Mouse (Mus musculus) myocyte (in vitro differentiated cells): ENCODE measurements at regions not wholly inside any gene's neighbourhood (a gene's known extent, or its start where the extent isn't known, plus 50 kb on each side); places are given as distances from the start of the nearest gene placed in this dataset.

Experiments used
- CEBPB ChIP-seq: IDR thresholded peaks from 2 replicates; pipeline ENCODE4 v1.6.1; 2011; ENCODE audit warnings: mild to moderate bottlenecking, moderate library complexity; ENCODE audit not compliant: poor library complexity, insufficient read depth, severe bottlenecking
- E2F4 ChIP-seq: IDR thresholded peaks from one replicate; pipeline ENCODE4 v1.6.1; 2011; ENCODE audit warnings: mild to moderate bottlenecking, control low read depth, moderate library complexity; ENCODE audit not compliant: insufficient read depth
- MAX ChIP-seq: IDR thresholded peaks from one replicate; pipeline ENCODE4 v1.6.1; 2011; ENCODE audit warnings: low read depth, mild to moderate bottlenecking, control low read depth
- MYOD1 ChIP-seq, 3 experiments: IDR thresholded peaks; one replicate each; pipeline ENCODE4 v1.6.1; 2011; ENCODE audit warnings: control low read depth in 2 of 3, low read depth in 2 of 3, mild to moderate bottlenecking in 2 of 3, moderate library complexity in 1 of 3; ENCODE audit not compliant: insufficient read length in 2 of 3, control insufficient read depth in 1 of 3
- MYOG ChIP-seq, 3 experiments: IDR thresholded peaks; one replicate each; pipeline ENCODE4 v1.6.1; 2011; ENCODE audit warnings: control low read depth in 2 of 3, low read depth in 2 of 3, mild to moderate bottlenecking in 2 of 3; ENCODE audit not compliant: insufficient read length in 2 of 3, control insufficient read depth in 1 of 3, insufficient read depth in 1 of 3
- POLR2A ChIP-seq: IDR thresholded peaks from one replicate; pipeline ENCODE4 v1.6.1; 2011; ENCODE audit warnings: low read depth, mild to moderate bottlenecking, control low read depth, moderate library complexity; ENCODE audit not compliant: insufficient read length
- POLR2AphosphoS2 ChIP-seq: IDR thresholded peaks from one replicate; pipeline ENCODE4 v1.6.1; 2011; ENCODE audit warnings: low read depth, control low read depth; ENCODE audit not compliant: insufficient read length
- REST ChIP-seq: IDR thresholded peaks from one replicate; pipeline ENCODE4 v1.6.1; 2011; ENCODE audit warnings: mild to moderate bottlenecking, control low read depth, moderate library complexity; ENCODE audit not compliant: insufficient read depth, insufficient read length
- SRF ChIP-seq: IDR thresholded peaks from one replicate; pipeline ENCODE4 v1.6.1; 2011; ENCODE audit warnings: low read depth; ENCODE audit not compliant: control insufficient read depth, insufficient read length
- TCF12 ChIP-seq: IDR thresholded peaks from one replicate; pipeline ENCODE4 v1.6.1; 2011; ENCODE audit warnings: mild to moderate bottlenecking, control low read depth; ENCODE audit not compliant: poor library complexity, insufficient read depth, severe bottlenecking
- TCF3 ChIP-seq: IDR thresholded peaks from one replicate; pipeline ENCODE4 v1.6.1; 2011; ENCODE audit warnings: low read depth, control low read depth; ENCODE audit not compliant: insufficient read length
- USF1 ChIP-seq: IDR thresholded peaks from one replicate; pipeline ENCODE4 v1.6.1; 2011; ENCODE audit warnings: low read depth, mild to moderate bottlenecking, control low read depth, moderate library complexity

DNA sequence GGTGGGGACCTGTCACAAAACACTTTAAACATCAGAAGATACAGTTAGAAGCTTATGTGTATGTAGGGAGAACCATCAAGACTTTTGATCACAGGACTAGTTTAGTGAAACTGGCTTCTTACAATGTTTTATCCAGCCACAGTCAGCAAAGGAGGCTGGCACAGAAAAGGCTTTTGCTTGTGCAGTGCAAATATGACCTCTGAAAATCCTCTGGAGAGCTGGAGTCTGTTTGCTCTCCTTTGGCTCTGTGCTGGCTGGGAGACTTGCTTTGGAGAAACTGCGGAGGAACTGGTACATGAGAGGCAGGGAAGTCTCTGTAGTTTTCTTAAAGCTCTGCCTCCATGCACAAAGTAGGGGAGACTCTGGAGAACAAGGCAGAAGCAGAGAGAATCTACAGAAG lies 497.2 kb upstream of the Pdzrn3 start:
- TF ChIP-seq TCF12, result no peak
- no peak for TF ChIP-seq E2F4
- TF ChIP-seq POLR2A, result no peak
- no peak for TF ChIP-seq USF1
- no peak for TF ChIP-seq REST
- TF ChIP-seq MAX, result no peak
- no peak for TF ChIP-seq CEBPB
- no peak for TF ChIP-seq POLR2AphosphoS2
- TF ChIP-seq MYOG (IDR thresholded peaks at IDR 0.05; ENCODE audit: control insufficient read depth in 1 of 3, insufficient read depth in 1 of 3, insufficient read length in 2 of 3, low read depth in 2 of 3), result no peak
- no peak for TF ChIP-seq TCF3
- no peak for TF ChIP-seq SRF
- TF ChIP-seq MYOD1 (IDR thresholded peaks at IDR 0.05; ENCODE audit: control insufficient read depth in 1 of 3, insufficient read length in 2 of 3, low read depth in 2 of 3), result no peak
